Mouse (Mus musculus): Measurements from ENCODE around the gene Smox.

DNA sequence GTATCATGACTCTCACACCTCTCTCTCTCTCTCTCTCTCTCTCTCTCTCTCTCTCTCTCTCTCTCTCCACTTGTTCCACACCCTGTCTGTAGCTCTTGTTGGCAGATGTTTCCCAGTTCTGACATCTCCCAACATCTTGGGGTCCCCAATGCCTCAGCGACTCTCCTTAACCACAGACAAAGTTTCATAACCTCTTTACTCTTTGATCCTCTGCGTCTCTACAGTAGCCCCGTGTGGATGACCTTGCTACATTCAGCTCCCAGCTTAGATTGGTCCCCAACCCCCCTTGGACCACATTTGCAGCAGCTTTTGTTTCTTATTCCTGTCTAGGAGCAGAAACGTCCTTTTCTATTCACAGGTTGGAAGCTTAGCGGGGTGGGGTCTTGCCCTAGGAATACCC is 41.6 kb upstream of the Smox start:
- no peak for TF ChIP-seq CTCF (IDR thresholded peaks at IDR 0.05; ENCODE audit: control insufficient read depth, insufficient read depth, low read length)
- TF ChIP-seq POLR2A (IDR thresholded peaks at IDR 0.05; ENCODE audit: borderline replicate concordance, control insufficient read depth, low read depth, low read length): no peak

All from bone marrow, adult 2 months (tissue).